Mouse (Mus musculus) telencephalon, adult 2 months (tissue): ENCODE measurements around the gene St3gal3.

Experiments used
- DNase-seq: peaks from one replicate; pipeline ENCODE4 v3.0.0-alpha.2; 2011; ENCODE audit warnings: low read depth, low spot score

The St3gal3 gene

DNA sequence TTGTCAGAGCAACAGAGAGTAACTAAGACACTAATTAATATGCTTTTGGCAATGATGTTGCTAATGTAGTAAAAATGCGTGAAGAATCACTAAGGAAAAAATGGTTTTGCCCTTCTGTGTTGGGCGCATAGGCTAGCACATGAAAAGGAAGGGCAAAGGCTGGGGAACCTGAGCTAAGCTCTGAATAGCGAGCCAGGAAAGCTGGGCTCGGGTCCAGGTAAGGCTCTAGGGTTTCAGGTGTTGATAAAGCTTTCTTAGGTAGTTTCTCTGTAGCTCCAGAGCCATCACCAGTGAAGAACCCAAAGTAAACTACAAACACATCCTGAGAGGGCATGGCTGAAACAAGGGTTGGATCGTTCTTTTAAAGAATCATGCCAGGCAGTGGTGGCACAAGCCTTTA lies 6.8 kb upstream of the St3gal3 start:
- DNase-seq: no peak

DNA sequence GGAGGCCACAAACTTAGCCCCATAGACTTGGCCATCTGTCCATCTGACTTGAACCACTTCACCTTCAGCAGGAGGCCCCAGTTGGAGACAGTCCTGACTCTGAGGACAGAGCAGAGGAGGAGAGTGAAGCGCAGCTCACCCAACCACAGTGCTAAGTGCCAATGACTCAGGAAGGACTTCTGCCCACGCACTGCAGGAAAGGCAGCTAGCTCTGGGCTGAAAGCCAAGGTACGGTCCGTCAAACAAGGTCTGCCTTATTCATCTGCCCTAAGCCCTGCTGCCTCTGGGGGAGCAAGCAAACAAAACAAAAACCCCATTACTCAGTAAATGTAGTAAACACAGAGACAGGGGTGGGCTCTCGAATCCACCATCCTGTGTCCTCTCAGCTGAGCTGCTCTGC lies 4.2 kb upstream of the St3gal3 start:
- peak; percentile 67 for DNase-seq

DNA sequence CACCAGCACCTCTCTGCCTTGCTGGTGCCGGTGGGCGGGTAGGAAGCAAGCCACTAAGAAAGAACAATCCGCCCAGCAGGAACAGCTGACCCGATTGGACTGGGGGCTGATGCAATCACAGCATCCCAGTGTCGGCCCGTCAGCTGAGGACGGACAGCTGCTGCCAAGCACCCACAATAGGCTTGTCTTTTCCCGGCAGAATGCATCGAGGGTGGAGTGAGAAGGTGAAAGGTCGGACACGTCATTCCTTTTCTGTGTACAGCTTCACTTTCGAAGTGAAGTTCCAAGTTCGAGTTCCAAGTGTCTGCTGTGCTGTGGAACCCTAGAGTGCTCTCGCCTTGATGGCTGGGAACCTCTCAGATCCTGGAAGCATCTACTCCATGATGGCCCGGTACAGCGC lies 3.1 kb upstream of the St3gal3 start:
- DNase-seq: peak; percentile 47

DNA sequence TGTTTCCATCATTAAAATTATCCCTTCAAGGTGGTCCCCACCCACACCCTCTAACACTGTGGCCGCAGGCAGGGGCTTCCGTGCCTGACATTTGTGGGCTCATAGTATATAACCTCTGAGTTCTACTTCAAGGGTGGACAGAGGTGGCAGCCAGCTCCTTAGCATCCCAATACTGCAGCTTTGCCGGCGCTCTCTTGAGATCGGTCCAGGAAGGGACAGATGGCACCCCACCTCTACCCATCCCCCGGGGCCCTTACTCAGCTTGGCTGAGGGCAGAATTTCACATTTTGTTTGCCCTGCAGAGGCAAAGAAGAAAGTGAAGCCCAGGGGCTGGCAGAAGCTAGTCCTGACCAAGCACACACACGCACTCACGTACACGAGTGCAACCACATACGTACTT lies 2.6 kb upstream of the St3gal3 start:
- DNase-seq: no peak

DNA sequence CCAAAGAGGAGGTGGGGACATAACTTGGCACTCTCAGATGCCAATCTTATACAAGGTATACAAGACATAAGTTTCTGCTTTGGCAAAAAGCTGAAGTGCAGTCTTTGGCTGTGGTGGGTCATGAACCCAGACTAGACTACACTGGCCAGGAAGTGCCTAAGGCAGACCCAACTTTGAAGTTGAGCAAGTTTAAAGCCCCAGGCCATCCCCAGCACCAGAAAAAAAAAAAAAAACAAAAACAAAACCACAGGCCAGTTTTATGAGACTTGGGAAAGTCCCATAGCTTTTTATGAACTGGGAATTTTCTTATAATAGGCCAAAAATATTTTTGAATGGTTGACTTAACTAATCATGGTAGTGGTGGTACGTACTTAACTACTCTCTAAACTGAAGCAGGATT lies 700 bp upstream of the St3gal3 start:
- no peak for DNase-seq

DNA sequence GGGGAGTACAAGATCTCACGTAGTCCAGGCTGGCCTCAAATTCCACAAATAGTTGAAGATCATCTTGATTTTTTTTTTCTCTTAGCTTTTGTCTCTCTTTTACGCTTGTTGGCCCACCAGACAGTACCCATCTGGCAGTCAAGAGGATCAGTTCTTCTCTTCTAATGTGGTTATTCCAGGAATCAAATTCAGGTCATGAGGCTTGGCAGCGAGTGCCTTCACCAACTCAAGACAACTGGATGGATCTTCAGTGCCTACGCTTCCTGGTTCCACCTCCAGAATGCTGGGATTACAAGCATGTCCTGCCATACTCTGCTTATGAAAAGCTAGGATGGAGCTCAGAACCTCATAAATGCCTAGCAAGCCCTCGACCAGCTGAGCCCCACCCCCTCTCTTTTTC lies 3.4 kb downstream of the St3gal3 start:
- DNase-seq: peak; percentile 80

DNA sequence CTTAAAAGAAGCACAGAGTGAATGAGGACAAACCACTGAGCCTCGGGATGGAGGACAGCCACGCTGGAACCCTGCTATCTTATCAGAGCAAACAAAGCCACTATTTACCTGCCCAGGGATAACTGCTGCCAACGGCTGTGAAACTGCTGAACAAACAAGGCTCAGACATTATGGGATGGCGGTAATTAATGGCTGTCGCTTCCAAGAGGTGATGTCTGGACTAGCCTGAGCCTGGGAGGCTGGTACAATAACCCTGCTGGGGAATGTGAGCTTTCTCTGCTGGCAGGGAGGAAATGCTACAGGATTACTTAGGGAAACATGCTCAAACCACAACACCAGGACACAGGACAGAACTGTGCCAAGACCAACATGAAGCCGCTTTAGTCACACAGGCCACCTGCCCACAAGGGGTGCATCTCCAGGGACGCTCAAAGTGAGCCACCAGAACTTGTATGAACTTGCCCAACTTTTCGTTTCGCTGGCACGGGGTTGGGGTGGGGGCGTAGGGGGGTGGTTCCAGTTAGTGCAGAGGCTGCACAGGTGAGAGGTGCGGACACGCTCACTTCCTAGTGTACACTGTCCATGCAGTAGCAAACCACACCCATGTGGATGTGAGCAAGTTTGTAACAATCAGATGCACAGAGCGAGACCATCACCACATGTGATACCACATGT lies 11.5 kb downstream of the St3gal3 start:
- no peak for DNase-seq

DNA sequence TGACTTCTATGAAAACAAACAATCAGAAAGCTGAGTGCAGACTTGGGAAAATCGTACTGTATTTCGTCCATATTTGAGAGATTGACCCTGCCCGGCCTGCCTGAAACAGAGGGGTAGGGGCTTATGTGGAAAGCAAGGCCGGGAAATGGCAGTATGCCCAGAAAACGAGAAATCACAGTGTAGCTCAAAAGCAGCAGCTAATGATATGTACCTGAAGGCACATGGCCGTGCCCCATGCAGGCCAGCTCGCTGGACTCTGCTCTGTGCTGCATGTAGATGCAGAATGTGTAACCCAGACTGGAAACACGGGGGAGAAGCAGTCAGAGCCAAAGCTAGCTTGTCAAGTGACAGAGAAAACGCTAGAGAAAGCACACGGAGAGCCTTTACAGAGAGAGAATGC lies 12.6 kb downstream of the St3gal3 start:
- DNase-seq: no peak

DNA sequence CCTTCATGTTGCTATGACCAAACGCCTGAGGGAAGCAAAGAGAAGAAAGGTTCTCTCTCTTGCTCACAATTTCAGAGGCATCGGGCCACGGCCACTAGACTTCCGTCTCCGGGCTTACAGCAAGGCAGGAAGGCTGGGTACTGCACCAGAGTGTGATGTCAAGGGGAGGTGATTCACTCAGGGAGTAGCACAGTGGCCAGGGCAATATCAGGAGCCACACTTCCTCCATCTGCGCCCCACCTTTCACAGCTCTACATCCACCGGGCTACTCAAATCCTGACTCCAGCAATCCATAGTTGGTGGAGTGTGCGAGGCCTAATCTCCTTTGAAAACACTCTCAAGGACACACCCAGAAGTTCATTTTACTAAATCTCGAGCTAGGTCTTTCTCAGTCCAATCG lies 17.1 kb downstream of the St3gal3 start:
- no peak for DNase-seq

DNA sequence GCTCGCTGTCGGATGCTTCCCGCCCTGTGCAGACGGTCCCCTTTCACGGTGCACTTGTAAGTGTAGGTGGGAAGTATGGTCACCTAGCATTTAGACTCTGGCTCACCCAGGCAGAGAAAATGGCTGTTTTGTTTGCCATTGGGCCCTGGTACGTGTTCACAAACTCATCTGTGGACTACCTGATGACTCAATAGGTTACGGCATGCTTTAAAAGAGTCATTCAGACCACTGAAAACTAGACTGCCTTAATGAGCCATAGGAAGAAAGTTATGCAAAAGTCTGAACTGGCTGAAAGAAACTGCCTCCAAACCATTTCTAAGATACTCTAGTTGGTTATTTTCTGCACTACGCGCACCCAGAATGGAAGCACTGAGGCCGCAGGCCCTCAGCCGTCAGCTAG lies 18.6 kb downstream of the St3gal3 start:
- no peak for DNase-seq

DNA sequence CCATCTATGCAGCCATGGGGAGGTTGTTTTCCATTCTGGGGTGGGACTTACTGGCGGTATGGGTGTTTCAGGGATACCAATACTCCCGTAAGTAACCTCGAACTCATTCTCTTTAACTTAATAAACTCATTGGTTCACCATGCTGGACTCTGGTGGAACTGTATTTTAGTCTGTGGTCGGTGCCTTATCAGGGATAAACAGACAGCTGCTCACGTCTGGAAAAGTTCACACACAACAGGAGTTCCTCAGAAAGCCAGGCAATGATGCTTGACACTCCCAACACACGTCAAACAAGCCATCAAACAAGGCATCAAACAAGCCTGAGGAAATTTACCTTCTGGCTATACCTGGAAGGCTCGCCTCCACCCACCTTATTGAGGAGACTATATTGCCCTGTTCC lies 19.6 kb downstream of the St3gal3 start:
- no peak for DNase-seq

DNA sequence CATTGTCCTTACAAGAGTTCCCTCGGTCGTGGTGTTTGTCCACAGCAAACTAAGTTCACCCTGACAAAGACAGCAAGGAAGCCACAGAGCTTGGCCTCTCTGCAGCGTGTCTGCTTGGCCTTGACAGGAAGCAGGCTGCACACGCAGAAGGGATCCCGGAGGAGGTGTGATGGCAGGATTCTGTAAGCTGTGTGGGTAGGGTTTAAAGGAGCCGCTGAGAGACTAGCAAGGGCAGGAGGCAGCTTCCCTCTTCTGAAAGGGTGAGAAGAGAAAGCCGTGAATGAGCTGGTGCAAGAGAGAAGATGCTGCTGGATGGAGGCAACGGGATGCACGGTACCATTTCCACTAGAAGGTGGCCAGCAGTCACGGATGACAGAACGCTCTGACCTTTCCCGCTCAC lies 22.1 kb downstream of the St3gal3 start:
- peak; percentile 42 for DNase-seq

DNA sequence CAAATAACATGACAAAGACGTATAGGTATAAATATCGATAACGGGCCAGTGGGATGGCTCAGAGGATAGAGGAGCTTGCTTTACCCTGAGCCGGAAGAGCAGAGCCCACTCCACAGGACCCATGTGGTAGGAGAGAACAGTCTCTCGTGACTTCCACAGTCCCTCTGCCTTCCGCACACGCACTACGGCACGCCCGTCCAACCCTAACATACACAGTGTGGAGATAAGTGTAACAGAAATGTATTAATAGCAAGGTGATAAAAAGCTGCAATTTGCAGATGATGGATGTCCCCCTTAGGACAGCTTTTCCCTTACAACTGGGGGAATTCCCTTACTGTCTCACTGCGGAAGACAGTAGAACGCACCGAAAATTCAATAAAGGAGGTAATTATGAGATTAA lies 25.1 kb downstream of the St3gal3 start:
- no peak for DNase-seq

DNA sequence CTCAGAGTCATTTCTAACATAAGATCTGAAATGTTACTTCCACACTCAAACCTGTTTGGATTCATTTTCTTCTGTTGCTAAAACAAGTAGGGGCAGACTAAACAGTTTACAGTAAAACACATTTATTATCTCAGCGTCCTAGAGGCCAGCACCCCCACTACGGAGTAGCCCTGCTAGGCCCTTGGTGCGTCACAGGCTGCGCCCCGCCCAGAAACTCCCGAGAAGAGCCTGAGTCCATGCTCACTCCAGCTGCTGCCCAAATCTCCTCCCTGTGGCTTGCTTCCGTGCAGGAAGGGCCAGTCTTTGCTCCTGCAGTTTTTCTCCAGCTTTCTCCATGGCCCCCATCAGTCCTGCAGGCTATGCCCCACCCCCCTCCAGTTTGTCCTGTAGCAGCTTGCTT lies 25.9 kb downstream of the St3gal3 start:
- no peak for DNase-seq

DNA sequence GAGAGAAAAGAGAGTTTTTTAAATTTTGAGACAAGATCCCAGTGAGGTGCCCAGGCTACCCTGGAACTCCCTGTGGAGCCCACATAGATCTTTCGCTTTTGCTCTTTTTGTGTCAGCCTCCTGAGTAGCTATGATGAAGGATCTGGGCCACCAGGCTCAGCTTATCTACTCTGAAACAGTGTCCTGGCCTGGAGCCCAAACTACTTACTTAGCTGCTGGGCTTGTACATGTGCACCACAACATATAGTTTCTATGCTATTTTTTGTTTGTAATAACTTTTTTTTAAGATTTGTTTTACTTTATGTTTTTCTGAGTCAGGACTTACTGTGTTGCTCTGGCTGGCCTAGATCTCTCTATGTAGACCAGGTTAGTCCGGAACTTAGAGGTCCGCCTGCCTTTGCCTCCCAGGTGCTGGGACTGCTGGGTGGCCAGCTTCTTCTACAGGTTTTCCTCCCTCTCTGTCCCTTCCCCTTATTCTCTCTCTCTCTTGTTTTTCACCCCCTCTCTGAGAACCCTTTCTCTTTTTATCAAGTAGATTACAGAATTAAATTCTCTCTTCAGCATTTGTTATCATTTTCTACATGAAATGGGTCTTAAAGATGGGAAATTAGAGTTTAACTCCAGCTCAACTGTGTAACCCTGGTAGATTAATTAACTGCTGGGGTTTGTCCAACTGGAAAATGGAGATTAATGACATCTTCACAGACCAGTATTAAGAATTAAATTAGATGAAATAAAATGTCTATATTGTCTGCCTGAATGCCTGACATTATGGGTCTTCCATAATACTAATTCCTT lies 29.3 kb downstream of the St3gal3 start:
- no peak for DNase-seq

DNA sequence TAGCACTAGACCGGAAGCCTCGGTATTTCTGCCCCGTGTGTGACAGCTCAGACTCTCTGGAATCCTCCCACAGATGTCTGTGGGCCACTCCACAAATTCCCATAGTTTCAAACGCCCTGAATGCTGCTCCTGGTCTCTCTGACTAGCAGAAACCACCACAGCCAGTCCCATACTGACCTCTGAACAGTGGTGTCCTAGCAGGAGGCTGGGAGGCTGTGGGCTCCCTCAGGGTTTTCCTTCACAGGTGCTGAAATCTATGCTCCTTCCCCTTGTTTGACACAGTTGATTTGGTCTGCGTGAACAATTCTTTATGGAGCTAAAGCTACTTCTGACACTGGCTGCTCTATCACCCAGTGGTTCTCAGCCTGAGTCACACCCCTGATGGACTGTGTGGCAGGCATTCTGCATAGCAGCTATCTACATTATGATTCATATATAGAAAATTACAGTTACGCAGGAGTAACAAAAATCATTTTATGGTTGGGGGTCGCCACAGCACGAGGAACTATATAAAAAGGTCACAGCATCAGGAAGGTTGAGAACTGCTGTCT lies 31.4 kb downstream of the St3gal3 start:
- DNase-seq: no peak

DNA sequence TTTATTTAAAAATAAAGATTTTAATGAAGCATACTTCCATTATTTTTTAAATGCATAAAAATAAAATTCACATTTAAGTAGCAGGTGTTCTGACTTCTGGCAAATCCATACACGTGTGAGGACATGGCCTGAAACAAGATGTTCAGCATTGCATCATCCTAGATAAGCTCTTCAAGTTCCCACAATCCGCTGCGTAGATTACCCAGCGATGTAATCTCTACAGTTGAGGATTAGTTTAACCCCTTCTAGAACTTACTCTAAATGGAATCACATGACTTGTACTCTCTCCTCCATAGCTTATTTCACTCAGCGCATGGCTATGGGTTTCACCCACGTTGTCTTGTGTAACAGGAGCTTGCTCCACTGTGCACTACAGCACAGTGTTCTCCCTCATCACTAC lies 33.2 kb downstream of the St3gal3 start:
- no peak for DNase-seq

DNA sequence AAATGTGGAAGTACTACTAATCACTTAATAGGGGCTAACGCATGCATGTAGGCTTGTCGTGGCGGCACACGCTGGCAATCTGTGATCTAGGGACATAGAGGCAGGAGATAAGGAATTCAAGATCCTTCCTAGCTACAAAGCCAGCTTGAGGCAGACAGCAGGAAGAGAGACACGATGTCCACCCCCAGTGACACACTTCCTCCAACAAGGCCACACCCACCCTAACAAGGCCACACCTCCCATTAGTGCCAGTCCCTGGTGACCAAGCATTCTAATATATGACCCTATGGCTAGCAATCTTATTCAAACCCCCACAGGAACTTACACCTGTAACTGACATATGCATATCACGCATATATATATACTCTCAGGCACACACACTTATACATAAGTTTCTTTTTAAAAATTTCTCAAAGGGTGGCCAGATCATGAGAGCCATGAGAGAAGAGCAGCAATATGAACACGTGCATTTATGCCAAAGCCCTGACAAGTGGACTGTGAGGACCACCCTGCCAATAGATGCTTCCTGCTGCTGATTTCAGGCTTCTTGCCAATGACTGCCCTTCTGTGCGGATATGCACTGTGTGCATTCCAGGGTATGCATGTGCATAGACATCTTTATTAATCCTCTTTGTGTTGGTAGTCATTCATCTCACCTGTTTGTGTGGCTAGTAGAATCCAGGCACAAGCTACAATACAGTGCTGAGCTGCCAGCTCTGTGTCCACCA lies 34.9 kb downstream of the St3gal3 start:
- no peak for DNase-seq

DNA sequence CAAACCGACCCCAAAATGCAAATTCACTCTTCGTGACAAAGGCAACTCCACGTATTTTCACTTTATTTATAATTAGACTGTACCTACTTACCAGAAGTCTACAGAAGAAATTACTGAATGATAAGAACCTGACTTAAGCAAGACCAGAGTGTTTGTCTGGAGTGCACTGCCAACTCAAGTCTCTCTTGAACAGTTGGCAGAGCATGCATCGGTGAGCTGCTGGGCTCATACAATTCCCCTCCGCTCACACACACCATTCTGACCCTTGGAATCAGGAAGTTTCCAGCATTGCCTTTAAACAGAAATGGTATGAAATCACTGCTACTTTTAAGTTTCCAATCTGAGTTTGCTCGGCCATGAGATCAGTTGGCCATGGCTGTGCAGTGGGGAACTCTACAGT lies 36.1 kb downstream of the St3gal3 start:
- no peak for DNase-seq

DNA sequence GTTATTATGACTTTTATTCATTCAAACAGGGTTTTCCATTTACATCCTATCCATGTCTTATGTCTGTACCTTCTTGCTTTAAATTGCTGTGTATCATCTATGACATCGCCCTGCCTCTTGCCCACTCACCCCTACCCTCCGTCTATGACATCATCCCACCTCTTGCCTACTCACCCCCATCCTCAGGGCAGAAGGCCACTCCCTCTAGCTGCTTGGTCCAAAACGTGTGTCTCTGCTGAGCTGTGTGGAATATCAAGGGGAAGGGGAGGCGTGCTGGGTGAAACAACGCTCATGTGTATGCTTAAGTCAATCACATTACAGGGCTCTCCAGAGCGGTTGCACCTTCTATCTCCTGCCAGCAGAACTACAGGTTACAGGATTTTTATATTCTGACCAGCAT lies 38.6 kb downstream of the St3gal3 start:
- no peak for DNase-seq

DNA sequence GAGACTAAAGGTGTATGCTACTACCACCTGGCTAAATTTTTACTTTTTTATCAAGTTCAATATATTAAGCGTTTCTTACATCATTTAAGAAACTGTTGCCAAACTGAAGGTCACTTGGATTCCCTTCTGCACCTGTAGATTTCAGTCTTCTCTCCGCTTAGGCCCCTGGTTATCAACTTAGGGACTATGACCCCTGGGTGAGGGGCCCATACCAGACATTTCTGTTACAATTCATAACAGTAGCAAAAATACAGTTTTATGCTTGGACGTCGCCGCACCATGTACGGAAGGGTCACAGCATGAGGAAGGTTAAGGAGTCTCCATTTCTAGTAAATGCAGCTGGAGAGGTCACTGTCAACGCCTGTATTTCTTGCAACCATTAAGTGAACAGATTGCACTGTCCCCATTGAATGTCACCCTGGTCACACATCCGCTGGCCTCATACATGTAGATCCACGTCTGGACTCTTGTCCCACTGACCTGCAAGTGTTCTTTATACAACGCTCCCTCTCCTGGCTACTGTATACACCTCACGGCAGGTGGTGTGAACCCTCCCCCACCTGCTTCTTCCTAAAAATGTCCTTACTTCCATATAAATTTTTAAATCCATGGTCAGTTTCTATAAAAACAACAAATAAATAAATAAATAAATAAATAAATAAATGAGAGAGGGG lies 41.8 kb downstream of the St3gal3 start:
- DNase-seq: no peak

DNA sequence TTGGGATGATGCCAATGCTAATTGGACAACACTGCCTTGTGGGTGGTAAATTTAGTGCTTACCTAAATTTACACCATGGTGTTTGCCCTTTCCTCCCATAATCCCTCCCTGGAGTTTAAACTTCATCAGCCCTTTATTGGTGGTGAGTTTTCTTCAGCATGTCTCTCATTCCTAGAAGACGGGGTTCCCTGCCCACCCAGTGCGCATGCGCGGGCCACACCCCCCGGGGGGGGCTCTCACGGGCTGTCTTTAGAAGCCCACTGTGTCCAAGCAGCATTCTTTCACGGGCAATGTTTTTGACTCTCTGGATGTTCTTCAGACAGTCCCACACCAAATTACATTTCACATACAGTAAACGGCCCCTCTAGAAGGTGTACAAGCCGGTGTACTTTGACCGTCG lies 44.3 kb downstream of the St3gal3 start:
- no peak for DNase-seq
